Mouse (Mus musculus) T-helper 2 cell (primary cell): Measurements from ENCODE around the gene Eif4b.

Experiments used
- in situ Hi-C: fragments of 300-600 bp; cut with MboI, MseI; formaldehyde crosslinking; loops from one replicate; pipeline ENCODE4 v1.15.1; 2025; ENCODE audit warnings: high pct_unique_total_duplicates

Eif4b gene

DNA sequence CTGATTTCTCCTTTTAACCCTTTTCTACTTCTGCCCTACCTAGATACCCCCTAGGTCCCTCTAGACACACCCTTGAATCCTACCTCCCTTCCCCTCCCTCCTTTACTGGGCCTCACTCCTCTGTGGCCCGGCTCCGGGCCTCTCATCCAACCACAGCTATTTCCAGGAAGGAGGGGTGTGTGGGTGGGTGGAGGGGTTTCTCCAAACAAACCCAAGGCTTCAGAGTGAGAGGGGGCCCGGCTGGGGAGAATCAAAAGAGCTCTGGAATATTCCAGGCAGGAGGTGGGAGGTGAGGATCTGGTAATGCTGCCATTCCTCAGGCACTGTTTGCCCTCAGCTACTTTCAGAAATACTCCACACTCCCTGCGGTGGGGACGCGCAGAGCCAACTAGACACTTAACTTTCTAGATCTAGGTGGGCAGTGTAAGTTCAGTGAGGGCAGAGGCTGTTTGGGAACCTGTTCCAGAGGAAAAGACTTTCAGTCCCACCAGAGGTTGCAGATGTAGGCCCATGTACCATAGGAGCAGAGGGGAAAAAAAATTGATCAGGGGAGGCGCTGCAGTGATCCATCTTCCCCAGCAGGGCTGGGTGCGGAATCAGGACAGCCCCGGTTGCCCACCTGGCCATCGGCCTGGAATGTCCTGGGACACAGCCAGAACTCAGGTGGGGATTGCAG lies 27.6 kb downstream of the Eif4b start:
- in situ Hi-C loops, result loop anchor here (10.0 kb wide), 1 partner anchor 124 kb away; no protein-coding TSS in a partner anchor

GRCm38 (mm10) chr15:102101672-102102541 lies 28.3 kb downstream of the Eif4b start:
- in situ Hi-C loops, result loop anchor here (10.0 kb wide), 1 partner anchor 123 kb away; no protein-coding TSS in a partner anchor

DNA sequence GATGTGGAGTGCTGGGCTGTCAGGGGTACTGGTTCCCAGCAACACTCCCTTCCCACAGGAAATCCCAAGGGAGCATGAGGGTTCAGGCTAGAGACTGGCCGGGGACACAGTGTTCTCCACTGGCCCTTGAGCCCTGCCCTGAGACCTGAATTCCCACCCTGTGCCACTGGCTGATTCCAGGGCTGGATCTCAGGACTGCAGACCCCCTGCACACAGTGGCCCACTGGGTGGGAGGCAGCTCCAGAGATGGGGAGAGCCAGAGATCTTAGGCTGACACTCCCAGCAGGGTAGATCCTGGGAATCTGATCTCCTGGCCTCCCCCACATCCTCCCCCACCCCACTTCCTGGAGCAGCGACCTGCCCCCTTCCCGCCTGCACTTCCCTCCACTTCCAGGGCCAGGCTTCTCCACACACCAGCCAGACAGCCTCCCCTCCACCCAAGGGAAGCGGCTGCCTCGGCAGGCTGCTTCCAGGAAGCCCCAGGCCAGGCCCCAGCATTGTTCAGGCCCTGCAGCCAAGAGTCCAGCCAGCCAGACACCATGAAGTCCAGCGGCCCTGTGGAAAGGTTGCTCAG lies 29.1 kb downstream of the Eif4b start:
- in situ Hi-C loops, result loop anchor here (10.0 kb wide), 1 partner anchor 122 kb away; no protein-coding TSS in a partner anchor

DNA sequence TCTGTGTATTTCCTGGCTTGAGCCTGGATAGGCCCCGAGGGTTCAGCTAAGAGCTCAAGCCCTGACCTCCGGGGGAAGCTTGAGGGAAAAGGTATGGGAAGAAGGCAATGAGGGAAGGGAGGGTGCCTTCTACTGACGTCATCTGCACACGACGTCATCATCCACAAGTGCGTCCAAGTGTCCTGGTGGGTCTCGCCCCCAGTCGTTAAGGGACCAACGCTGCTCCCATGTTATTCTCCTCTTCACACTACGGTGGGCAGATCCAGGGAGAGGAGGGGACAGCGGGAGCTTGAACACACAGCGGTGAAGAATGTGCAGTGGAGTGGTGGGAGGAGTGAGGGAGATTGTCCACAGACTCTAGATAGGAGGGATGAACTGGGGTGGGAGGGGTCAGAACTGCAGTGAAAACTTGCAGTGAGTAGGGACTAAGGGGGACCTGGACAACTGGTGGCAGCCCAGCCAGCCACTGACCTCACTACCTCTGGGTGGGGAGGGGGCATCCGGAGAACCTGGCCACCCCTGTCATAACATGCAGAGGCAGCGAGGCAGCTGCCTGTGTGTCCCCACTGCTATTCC lies 29.9 kb downstream of the Eif4b start:
- in situ Hi-C loops, result loop anchor here (10.0 kb wide), 1 partner anchor 121 kb away; no protein-coding TSS in a partner anchor

- in situ Hi-C loops, result loop anchor here (10.0 kb wide), 1 partner anchor 121 kb away; no protein-coding TSS in a partner anchor
Measured at GRCm38 (mm10) chr15:102103947-102104555, 30.5 kb downstream of the Eif4b start.

DNA sequence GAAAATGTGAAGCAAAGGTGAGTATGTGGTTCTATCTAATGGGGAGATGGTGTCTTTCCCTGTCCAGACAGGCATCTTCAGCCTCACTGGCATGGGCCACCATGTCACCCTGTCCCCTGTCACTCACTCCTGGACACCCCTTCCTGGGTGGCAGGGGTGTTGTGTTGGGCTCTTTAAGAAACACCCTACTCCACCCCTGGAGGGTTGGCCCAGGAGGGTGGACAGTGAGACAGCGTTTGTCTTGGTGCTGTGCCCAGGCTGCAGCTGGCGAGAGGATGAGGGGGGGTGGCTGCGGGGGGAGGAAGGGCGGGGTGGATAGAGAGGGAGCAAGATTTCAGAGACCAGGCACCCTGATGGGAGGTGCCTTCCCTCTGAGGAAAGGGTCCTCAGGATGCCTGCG lies 31.8 kb downstream of the Eif4b start:
- in situ Hi-C loops, result loop anchor here (5.0 to 10.0 kb wide), 2 partner anchors 42 to 119 kb away; no protein-coding TSS in a partner anchor

DNA sequence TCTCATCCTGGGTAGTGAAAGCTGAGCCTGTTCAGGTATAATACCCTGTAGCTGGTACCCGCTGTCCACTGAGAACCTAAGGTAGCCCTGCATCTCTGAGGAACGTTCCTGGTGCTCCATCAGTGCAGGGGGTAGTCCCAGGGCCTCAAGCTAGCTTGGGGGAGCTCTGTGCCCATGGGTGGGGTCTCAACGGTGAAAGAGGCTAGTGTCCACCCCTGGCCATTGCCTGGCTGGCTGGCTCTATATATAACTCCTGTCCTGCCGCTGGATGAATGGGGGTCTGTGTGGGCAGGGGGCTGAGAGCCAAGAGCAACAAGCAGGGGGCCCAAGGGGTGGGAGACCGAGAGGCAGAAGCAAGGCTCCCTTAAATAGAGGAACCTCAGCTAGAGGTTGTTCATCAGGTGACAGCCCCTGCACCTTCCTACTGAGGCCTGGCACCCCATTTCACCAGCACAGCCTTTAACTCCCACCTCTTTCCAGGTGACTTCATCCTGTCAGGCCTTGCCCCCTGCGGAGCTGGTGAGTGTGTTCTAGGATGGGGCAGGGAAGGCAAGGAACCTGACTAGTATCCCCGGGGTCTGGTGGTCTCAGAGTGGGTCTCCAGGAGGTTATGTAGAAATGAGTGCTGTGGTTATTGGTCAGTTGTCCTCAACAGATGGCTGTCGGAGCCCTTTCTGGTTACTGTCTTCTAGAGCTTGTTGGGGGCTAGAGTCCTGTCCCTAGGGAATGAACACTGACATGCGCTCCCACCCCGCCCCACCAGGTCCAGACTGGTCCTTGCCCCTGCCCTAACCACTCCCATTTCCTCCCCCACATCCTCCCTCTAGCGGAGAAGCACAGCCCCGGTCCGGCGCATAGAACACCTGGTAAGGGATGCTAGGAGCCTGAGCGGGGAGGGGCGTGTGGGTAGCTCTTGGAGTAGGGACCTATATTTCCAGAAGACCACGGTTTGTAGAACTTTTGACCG lies 32.5 kb downstream of the Eif4b start:
- in situ Hi-C loops, result loop anchor here (5.0 to 10.0 kb wide), 2 partner anchors 41 to 119 kb away; no protein-coding TSS in a partner anchor

- in situ Hi-C loops, result loop anchor here (5.0 to 10.0 kb wide), 2 partner anchors 40 to 118 kb away; no protein-coding TSS in a partner anchor
Measured at GRCm38 (mm10) chr15:102106754-102107456, 33.3 kb downstream of the Eif4b start.

- in situ Hi-C loops, result loop anchor here (5.0 to 10.0 kb wide), 2 partner anchors 39 to 117 kb away; no protein-coding TSS in a partner anchor
Measured at GRCm38 (mm10) chr15:102107689-102108573, 34.4 kb downstream of the Eif4b start.

DNA sequence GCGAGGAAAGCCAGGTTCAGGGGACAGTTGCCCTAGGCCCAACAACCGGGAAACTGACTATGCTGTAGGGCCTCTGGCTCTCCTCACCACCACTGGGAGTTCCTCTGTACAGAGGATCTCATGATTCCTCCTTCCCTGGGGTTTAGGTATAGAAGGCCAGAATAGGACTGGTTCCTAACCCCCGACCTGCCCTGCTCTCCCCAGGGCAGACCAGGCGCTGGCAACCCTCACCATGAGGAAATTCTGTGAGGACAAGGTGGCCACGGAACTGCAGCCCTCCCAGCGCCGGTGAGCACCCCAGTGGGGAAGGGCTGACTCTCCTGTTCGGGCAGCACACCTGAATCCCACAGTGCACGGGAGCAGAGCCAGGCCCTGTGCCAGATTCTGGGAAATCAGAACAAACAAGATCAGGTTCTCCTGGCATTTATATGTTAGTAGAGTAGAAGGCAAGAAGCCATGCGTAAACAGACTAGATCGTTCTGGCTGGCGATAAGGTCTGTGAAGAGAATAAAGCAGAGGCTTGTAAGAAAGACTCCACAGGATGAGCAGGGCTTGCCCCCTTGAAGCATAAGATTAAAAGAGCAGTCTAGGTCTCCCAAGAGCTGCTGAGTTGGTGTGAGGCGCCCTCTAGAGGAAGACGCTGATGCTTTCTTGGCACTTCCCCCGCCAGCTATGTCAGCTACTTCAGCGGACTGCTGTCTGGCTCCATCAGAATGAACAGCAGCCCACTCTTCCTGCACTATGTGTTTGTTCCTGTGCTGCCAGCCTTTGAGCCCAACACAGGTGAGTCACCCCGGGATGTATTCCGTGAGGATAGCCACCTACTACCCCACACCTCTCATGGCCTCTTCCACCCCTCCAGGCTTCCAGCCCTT lies 35.3 kb downstream of the Eif4b start:
- in situ Hi-C loops, result loop anchor here (5.0 to 10.0 kb wide), 2 partner anchors 38 to 116 kb away; no protein-coding TSS in a partner anchor

DNA sequence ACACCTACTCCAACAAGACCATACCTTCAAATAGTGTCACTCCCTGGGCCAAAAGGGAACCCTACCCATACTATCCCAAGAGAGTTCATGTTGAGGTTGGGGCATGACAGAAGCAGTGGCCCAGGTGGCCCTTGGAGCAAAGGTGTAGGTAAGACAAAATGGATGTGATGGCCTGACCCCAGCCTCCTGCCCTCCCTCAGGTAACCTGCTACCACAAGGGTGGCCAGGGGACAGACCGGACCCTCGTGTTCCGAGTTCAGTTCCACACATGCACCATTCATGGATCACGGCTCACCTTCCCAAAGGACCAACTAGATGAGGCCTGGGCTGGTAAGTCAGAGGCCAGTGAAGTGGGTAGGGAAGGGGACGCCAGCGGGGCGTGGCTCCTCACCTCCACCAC lies 36.7 kb downstream of the Eif4b start:
- in situ Hi-C loops, result loop anchor here (10.0 kb wide), 1 partner anchor 1285 kb away; no protein-coding TSS in a partner anchor

DNA sequence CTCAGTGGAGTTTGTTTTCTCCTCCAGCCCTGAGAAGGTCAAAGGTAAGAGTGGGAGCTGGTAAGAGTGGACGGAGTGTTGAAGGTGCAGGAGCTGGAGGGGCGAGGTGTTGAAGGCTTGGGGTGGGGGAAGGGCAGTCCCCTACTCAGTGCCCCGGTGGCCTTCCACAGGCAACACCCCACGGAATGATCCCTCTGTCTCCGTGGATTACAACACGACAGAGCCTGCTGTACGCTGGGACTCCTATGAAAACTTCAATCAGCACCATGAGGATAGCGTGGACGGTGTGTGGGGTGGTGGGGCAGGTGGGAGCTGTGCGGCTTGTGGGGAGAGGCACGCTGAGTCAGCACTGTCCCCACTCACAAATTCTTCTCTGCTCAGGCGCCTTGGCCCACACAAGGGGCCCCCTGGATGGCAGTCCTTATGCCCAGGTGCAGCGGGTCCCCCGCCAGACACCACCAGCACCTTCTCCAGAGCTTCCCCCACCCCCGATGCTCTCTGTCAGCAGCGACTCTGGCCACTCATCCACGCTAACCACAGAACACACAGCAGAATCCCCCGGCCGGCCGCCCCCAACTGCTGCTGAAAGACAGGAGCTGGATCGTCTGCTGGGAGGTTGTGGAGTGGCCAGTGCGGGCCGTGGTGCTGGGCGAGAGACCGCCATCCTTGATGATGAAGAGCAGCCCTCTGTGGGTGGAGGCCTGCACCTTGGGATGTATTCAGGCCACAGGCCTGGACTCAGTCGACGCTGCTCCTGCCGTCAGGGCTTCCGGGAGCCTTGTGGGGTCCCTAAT lies 37.3 kb downstream of the Eif4b start:
- in situ Hi-C loops, result loop anchor here (10.0 kb wide), 1 partner anchor 1286 kb away; no protein-coding TSS in a partner anchor

DNA sequence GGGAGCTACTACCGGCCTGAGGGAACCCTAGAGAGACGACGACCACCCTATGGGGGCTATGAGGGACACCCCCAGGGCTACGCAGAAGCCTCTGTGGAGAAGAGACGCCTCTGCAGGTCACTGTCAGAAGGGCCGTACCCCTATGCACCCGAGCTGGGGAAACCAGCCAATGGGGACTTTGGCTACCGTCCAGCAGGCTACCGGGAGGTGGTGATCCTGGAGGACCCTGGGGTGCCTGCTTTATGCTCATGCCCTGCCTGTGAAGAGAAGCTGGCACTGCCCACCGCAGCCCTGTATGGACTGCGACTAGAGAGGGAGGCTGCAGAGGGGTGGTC lies 37.9 kb downstream of the Eif4b start:
- in situ Hi-C loops, result loop anchor here (10.0 kb wide), 1 partner anchor 1287 kb away; no protein-coding TSS in a partner anchor

- in situ Hi-C loops, result loop anchor here (10.0 kb wide), 1 partner anchor 1287 kb away; no protein-coding TSS in a partner anchor
Measured at GRCm38 (mm10) chr15:102112181-102112580, 38.6 kb downstream of the Eif4b start.

DNA sequence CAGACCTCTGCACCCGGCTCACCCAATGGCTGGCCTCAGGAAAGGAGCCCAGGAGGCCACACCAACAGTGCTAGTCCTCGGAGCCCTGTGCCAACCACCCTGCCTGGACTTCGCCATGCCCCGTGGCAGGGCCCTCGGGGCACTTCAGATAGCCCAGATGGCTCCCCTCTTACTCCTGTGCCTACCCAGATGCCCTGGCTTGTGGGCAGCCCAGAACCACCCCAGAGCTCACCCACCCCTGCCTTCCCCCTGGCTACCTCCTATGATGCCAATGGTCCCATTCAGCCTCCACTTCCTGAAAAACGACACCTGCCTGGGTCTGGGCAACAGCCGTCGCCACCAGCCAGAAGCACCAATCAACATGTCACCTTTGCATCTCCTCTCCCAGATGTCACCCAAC lies 39.3 kb downstream of the Eif4b start:
- in situ Hi-C loops, result loop anchor here (10.0 kb wide), 1 partner anchor 1288 kb away; no protein-coding TSS in a partner anchor

- in situ Hi-C loops, result loop anchor here (10.0 kb wide), 1 partner anchor 1289 kb away; no protein-coding TSS in a partner anchor
Measured at GRCm38 (mm10) chr15:102113674-102114073, 40.1 kb downstream of the Eif4b start.
